Mouse (Mus musculus) erythroblast, embryonic 14.5 days (primary cell): Measurements from ENCODE around the gene Parvb.

Experiments used
- GATA1 ChIP-seq: IDR thresholded peaks from 2 replicates; pipeline ENCODE4 v1.6.1; 2012; ENCODE audit warnings: low read length, inconsistent platforms, mixed read lengths
- TAL1 ChIP-seq: IDR thresholded peaks from 3 replicates; pipeline ENCODE4 v1.6.1; 2012; ENCODE audit warnings: low read length, inconsistent platforms, mixed read lengths

DNA sequence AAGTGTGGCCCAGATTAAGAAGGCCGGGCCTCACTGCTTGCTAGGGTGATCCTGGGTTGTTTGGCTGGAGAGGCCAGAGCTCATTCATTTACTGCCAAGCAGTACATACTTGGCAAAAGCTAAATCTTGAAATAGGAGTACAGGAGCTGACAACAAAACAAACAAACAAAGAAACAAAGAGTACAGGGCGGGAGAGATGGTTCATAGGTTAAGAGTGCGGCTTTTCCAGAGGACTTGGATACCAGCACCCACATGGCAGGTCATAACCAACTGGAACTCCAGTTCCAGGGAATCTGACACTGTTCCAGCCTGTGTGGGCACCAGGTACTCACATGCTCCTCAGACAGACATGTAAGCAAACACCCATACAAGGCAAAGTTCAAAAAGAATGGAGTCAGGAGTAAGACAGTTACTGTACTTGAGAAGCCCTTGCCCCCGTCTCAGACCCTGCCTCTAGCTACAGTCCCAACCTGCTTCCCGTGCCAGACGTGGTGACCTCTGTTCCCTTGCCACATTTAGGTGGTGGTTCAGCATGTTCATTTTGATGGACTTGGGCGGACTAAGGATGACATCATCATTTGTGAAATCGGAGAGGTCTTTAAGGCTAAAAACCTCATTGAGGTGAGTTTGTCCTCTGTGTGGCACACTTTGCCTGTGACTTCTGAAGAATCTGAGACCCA is 35.2 kb upstream of the Parvb start:
- TF ChIP-seq GATA1 (no peak), TAL1 (no peak)
